Mouse (Mus musculus): Measurements from ENCODE around the gene 1700001P01Rik. TPM values are rescaled to one million over a fixed set of nuclear protein-coding genes. Genes with fewer than 3 reads are reported as not detected.
A peak's percentile ranks its signal among the peaks of the same experiment; 100 is the strongest.

The 1700001P01Rik gene
- 0.24 TPM in 1 of 2 replicates, not detected in the other for polyA plus RNA-seq (2015; fragmentation: Nextera tagmentation; extraction: Ambion mirVana)

DNA sequence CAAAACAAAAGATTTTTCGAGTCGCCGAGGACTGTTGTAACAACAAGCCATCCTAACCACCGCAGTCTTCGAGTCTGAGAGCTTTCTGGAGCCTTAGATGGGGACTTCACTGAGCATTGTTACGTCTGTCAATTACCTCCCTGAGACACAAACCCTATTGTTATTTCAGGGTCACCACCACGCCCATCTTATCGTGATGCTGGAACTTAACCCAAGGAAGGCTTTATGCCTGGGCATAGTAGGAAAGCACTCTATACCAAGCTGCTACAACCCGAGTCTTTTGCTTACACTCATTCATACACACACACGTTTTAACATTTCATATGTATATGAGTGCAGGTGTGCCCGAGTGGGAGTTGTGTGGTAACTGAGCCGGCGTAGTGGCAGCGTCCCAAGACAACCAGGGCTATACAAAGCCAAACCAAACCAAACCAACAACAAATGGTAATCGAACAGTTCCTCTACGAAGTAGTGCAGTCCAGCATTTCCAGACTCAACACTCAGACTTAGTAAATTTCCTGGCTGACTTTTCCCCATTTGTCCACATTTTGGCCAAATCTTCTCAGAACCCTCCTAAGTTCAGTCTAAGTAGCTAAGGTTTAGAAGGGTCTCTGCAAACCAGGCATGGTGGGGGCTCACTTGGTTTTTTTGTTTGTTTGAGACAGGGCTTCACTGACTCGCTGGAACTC lies at the start of gene 1700001P01Rik:
Gene 1700001P01Rik (minus strand): TSS at position 111 of the 689 bp plus-strand sequence.
- Histone ChIP-seq H3K4me3 (replicated peaks) (no peak within 1 kb of the TSS), H3K27me3 (replicated peaks) (no peaks in the 10 kb centered on the region), H3K27ac (no peak within 1 kb of the TSS), H3K4me2 (replicated peaks) (no peak within 1 kb of the TSS), H3K4me1 (replicated peaks) (peaks cover 15% of the 10 kb centered on the region), H3K9me3 (no peaks in the 10 kb centered on the region), H3K36me3 (peaks cover 34% of the 10 kb centered on the region), H3K9ac (no peak within 1 kb of the TSS)
- 51% methylated on average over 17 of the region's 17 CpGs for WGBS
- ATAC-seq = no peak

DNA sequence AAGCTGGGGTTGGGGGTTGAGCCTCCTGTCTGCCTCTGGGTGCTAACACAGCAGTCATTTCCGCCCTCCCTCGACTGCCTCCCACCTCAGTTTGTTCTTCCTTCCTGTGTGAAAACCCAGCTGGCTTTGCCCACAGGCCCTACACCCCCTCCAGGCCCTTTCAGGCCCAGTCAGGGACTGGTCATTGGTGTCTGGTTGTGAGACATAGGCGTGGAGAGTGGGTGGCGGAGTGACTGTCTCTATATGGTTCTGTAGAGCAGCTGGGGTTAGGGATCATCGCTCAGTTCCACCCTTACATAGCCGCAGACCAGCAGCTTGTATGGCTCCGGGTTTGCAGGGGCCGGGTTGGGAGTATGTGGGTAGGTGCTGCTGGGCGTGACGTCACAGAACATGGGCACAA lies 49.6 kb upstream of the 1700001P01Rik start:
- Histone ChIP-seq H3K4me2 (replicated peaks) (no peak overlapping the region), H3K9ac (0 out of 2 replicates have a peak overlapping the region, but pooled peaks have one; percentile 13), H3K4me1 (replicated peaks) (peaks cover 33% of the 10 kb centered on the region), H3K27me3 (replicated peaks) (no peaks in the 10 kb centered on the region), H3K4me3 (replicated peaks) (no peak overlapping the region), H3K36me3 (peaks cover 41% of the 10 kb centered on the region), H3K9me3 (no peaks in the 10 kb centered on the region), H3K27ac (no peak overlapping the region)
- no peak for ATAC-seq
- WGBS = 84% methylated on average over 10 of the region's 10 CpGs

DNA sequence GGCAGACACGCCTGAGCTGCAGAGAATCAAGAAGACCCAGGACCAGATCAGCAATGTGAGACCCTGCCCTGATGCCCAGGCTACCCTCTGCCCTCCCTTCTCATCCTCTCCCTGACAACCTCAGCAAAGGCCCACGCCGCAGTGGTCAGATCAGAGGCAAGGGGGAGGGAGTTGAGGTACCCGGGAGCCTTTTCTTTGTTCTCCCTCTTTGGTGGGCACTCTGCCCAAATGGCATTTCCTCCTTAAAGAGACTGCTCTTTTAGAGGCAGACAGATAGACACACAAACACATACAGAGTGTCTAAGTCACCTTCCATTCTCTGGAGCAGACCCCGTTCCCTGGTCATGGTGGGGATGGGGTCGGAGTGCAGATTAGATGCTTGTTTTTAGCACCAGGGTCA lies 49.2 kb upstream of the 1700001P01Rik start:
- H3K4me3 ChIP-seq (replicated peaks) = no peak overlapping the region
- no peak overlapping the region for H3K27ac ChIP-seq
- ATAC-seq = no peak
- peak overlapping the region; percentile 13; the same call in 1 of the 2 replicates for H3K9ac ChIP-seq
- no peaks in the 10 kb centered on the region for H3K9me3 ChIP-seq
- peaks cover 41% of the 10 kb centered on the region for H3K36me3 ChIP-seq
- H3K4me2 ChIP-seq (replicated peaks) = no peak overlapping the region
- WGBS = 74% methylated on average over 6 of the region's 6 CpGs
- H3K4me1 ChIP-seq (replicated peaks) = peaks cover 34% of the 10 kb centered on the region
- no peaks in the 10 kb centered on the region for H3K27me3 ChIP-seq (replicated peaks)

DNA sequence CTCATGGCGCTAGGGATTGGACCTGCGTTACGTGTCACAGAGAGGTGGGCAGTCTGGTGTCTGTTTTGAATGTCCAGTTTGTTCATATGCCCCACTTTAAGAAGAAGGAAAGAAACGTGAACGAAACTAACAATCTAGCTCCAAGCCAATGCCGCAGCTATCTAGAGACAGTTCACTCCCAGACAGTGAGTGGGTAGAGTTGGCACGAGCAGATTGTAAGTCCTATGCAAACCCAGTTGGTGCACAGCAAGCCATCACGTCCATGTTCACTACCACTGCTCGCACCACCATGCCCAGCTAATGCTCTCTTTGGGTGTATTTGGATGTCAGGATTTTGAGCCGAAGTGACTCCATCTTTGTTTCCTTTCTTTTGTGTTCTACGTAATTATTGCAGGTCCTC lies 48.5 kb upstream of the 1700001P01Rik start:
- 96% methylated on average over 11 of the region's 11 CpGs for WGBS
- H3K4me3 ChIP-seq (replicated peaks) = no peak overlapping the region
- H3K27me3 ChIP-seq (replicated peaks) = no peaks in the 10 kb centered on the region
- no peak overlapping the region for H3K27ac ChIP-seq
- no peak overlapping the region for H3K9ac ChIP-seq
- H3K9me3 ChIP-seq = no peaks in the 10 kb centered on the region
- no peak overlapping the region for H3K4me2 ChIP-seq (replicated peaks)
- peaks cover 36% of the 10 kb centered on the region for H3K4me1 ChIP-seq (replicated peaks)
- no peak for ATAC-seq
- peaks cover 41% of the 10 kb centered on the region for H3K36me3 ChIP-seq

DNA sequence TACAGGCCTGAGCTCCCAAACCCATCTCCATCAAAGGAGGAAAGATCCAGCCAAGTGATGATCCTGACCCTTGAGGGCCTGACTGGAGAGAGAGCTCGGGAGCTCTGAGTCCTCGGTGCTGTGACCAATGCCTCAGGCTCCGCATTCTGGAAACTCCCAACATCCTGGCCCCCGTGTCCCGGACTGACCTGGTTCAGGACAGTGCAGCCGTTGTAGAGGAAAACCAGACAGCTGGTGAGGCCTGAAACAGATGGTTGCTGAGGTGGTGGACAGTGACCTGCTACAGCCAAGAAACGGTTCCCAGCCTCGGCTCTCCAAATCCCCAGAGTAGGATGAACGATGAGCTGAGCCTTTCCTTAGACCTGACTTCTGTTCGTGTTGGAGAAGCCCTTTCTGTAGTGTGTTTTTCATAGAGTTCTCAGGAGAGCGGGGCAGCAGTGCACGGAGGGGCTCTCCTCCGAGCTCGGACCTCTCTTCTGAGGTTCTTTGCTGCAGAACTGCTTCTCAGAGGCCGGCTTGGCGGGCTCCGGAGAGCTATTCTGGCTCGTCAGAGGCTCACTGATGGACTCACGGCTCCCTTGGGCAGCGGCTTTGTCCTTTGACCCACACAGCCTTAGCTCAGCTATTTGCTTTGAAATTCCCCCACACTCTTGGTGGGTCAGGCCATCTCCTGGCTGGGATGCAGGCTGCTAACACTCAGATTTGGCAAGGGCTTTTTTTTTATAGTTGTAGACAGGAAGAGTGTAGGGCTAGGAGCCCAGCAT lies 47.3 kb upstream of the 1700001P01Rik start:
- Histone ChIP-seq H3K4me2 (replicated peaks) (no peak overlapping the region), H3K36me3 (peaks cover 41% of the 10 kb centered on the region)
- WGBS = 80% methylated on average over 20 of the region's 20 CpGs

DNA sequence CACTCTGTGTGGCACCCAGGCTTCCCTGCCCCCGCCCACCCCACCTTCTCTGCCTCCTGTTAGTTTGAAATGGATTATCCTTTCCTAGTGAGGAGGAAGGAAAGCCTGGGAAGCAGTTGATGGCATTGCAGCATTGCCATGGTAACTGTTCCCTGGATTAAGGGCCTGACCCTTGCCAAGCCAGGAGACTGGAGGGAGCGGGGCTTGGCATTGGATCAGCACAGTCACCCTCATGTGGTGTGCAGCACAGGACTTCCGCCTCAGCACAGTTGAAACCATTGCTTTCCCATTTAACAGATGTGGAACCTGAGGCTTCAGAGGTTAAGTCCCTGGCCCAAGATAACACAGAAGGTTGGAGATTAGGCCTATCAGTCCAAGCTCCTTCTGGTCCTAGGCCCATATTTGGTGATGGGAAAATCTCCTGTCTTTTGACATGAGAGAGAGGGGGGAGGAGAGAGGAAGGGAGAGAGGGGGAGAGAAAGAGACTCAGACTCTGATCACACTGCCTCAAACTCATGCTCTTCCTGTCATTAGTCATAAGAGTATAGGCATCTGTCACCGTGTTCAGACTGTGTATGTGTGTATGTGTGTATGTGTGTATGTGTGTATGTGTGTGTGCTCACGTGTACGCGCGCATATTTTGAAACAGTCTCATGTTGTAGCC lies 45.8 kb upstream of the 1700001P01Rik start:
- WGBS = 89% methylated on average over 8 of the region's 8 CpGs
- no peaks in the 10 kb centered on the region for H3K27me3 ChIP-seq (replicated peaks)
- peaks cover 29% of the 10 kb centered on the region for H3K36me3 ChIP-seq
- ATAC-seq = no peak
- H3K4me3 ChIP-seq (replicated peaks) = no peak overlapping the region
- no peak overlapping the region for H3K9ac ChIP-seq
- H3K4me2 ChIP-seq (replicated peaks) = no peak overlapping the region
- H3K27ac ChIP-seq = 0 out of 2 replicates have a peak overlapping the region, but pooled peaks have one; percentile 27
- no peaks in the 10 kb centered on the region for H3K9me3 ChIP-seq
- H3K4me1 ChIP-seq (replicated peaks) = peaks cover 58% of the 10 kb centered on the region

More for the DNA sequence above, 47.3 kb upstream of the 1700001P01Rik start:
- Histone ChIP-seq H3K9me3 (no peaks in the 10 kb centered on the region), H3K4me3 (replicated peaks) (no peak overlapping the region), H3K4me1 (replicated peaks) (peaks cover 45% of the 10 kb centered on the region), H3K9ac (no peak overlapping the region), H3K27me3 (replicated peaks) (no peaks in the 10 kb centered on the region), H3K27ac (no peak overlapping the region)
- ATAC-seq = no peak

DNA sequence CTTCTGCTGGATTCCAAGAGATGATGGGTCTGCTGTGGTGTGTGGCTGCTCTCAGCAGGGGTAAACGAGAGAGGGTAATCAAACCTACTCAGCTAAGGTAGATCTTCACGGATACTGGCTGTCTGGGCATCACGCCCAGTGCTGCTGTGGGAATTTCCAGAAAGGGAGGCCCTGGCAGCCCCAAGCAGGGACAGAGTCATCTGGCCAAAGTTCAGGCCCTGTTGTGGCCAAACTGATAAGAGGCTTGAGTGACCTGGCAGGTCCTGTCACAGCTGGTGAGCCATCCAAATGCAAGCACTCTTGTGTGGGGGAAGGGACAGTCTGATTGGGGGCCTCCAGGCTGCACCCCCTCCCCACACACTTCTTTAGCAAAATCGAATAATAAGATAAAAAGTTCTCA lies 45.1 kb upstream of the 1700001P01Rik start:
- H3K4me1 ChIP-seq (replicated peaks) = peaks cover 62% of the 10 kb centered on the region
- H3K9ac ChIP-seq = no peak overlapping the region
- H3K27ac ChIP-seq = 0 out of 2 replicates have a peak overlapping the region, but pooled peaks have one; percentile 27
- ATAC-seq = peak; percentile 48
- H3K9me3 ChIP-seq = no peaks in the 10 kb centered on the region
- no peak overlapping the region for H3K4me3 ChIP-seq (replicated peaks)
- H3K27me3 ChIP-seq (replicated peaks) = no peaks in the 10 kb centered on the region
- 38% methylated on average over 4 of the region's 4 CpGs for WGBS
- peaks cover 29% of the 10 kb centered on the region for H3K36me3 ChIP-seq
- no peak overlapping the region for H3K4me2 ChIP-seq (replicated peaks)

DNA sequence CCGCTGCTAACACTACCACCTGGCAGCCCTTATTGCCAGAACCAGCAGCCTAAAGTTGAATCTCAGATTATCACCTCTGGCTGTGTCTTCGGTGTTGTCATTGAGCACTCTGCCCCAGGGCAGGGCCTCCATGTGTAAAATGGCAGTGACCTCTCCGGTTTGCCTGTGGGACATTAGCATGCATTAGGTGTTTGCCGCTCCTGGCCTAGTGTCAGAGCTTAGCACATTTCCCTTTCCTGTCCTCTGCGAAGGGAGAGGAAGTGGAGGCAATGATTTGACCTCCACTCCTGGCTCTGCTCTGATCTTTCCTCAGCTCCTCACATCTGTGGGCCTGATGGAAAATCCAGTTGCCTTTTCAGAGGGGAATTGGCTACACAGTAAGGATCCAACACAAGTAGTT lies 44.2 kb upstream of the 1700001P01Rik start:
- Histone ChIP-seq H3K36me3 (peaks cover 30% of the 10 kb centered on the region), H3K4me1 (replicated peaks) (peaks cover 62% of the 10 kb centered on the region), H3K4me3 (replicated peaks) (no peak overlapping the region), H3K4me2 (replicated peaks) (no peak overlapping the region), H3K27me3 (replicated peaks) (no peaks in the 10 kb centered on the region), H3K9ac (no peak overlapping the region), H3K9me3 (no peaks in the 10 kb centered on the region), H3K27ac (0 out of 2 replicates have a peak overlapping the region, but pooled peaks have one; percentile 0)
- no peak for ATAC-seq
- 68% methylated on average over 5 of the region's 5 CpGs for WGBS

DNA sequence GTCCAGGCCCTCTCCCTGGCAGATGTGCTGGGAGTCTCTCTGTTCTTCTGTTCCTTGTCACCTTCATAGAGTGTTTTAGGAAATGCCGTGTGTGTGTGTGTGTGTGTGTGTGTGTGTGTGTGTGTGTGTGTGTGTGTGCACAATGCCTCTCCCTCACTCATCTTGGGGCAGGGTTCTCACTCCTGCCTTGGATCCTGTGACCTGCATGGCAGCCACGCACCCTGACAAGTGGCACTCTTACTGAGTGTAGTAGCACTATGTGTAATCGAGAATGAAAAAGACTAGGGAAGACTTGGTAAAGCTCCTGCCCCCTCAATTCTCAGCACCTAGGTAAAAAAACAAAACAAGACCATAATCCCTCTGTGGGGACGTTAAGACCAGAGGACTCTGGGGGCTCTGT lies 43.4 kb upstream of the 1700001P01Rik start:
- Histone ChIP-seq H3K27me3 (replicated peaks) (no peaks in the 10 kb centered on the region), H3K9me3 (no peaks in the 10 kb centered on the region), H3K27ac (no peak overlapping the region), H3K4me3 (replicated peaks) (no peak overlapping the region), H3K4me1 (replicated peaks) (peaks cover 61% of the 10 kb centered on the region), H3K9ac (no peak overlapping the region), H3K4me2 (replicated peaks) (no peak overlapping the region), H3K36me3 (peaks cover 26% of the 10 kb centered on the region; the same call in 1 of the 2 replicates)
- 54% methylated on average over 4 of the region's 4 CpGs for WGBS
- no peak for ATAC-seq

DNA sequence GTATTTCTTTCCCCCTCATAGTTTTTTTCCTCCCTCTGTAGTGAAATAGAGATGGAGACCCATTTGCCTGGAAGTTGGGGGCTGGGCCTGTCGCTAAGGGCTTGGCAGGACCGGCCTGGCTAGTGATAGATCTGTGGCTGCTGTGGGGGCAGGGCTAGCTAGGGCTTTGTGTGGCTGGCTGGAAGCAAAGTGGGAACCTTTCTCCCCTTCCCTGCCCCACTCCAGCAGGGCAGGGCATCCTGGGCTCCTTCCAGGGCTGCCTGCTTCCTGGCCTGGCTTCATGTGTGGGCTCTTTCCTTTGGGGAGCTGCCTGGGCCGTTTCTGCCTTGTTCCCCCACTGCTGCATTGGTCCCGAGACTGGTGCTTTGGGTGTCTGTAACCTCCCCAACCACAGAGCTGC lies 42.9 kb upstream of the 1700001P01Rik start:
- ATAC-seq = 0 out of 2 replicates have a peak, but pooled peaks have one; percentile 9
- WGBS = 8% methylated on average over 4 of the region's 4 CpGs
- H3K27me3 ChIP-seq (replicated peaks) = no peaks in the 10 kb centered on the region
- no peak overlapping the region for H3K9ac ChIP-seq
- peak overlapping the region; percentile 40; the same call in 1 of the 2 replicates for H3K27ac ChIP-seq
- peaks cover 31% of the 10 kb centered on the region; the same call in 1 of the 2 replicates for H3K36me3 ChIP-seq
- no peak overlapping the region for H3K4me3 ChIP-seq (replicated peaks)
- H3K9me3 ChIP-seq = no peaks in the 10 kb centered on the region
- peaks cover 67% of the 10 kb centered on the region for H3K4me1 ChIP-seq (replicated peaks)
- 0 out of 2 replicates have a peak overlapping the region, but pooled peaks have one; percentile 11 for H3K4me2 ChIP-seq (replicated peaks)

DNA sequence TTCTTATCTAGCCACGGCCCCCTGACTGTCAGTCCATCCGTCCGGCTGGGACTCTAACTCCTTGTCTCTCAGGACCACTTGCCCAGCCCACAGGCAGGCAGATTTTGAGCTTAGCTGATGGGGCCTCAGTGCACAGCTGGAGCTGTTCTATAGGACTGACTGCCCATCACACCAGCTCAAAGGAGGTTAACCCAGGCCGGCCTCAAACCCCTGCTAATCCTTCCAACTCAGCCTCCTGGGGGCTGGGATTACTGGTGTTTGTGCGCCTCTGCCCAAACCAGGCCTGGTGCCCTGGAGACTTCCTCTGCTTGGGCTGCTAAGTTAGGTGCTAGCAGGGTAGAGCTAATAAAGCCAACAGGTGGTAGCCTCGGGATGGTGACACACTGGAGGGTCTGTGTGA lies 42.3 kb upstream of the 1700001P01Rik start:
- Histone ChIP-seq H3K36me3 (peaks cover 32% of the 10 kb centered on the region; the same call in 1 of the 2 replicates), H3K4me3 (replicated peaks) (no peak overlapping the region), H3K9me3 (no peaks in the 10 kb centered on the region), H3K4me1 (replicated peaks) (peaks cover 70% of the 10 kb centered on the region), H3K27me3 (replicated peaks) (no peaks in the 10 kb centered on the region), H3K4me2 (replicated peaks) (no peak overlapping the region), H3K9ac (no peak overlapping the region), H3K27ac (peak overlapping the region; percentile 40; the same call in 1 of the 2 replicates)
- ATAC-seq = no peak
- WGBS = 44% methylated on average over 6 of the region's 6 CpGs

DNA sequence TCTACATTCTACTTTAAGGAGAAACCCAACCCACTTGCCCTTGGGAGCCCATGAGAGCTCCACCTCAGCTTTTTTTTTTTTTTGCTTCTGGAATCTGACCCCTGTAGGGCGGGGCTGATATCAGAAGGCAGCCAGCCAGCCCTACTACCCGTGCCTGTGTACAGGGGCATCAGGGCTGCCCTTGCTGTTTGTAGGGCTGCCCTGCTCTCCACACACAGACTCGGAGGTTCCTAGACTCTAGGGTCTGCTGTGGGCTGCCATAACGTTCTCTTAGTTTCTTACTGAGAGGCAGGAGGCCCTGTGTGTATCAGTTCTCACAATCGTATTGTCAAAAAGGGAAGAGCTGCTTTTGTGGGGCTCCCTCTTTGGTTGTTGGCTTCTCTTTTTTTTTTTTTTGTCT lies 41.7 kb upstream of the 1700001P01Rik start:
- H3K36me3 ChIP-seq = peaks cover 29% of the 10 kb centered on the region; the same call in 1 of the 2 replicates
- peaks cover 71% of the 10 kb centered on the region for H3K4me1 ChIP-seq (replicated peaks)
- WGBS = 37% methylated on average over 5 of the region's 5 CpGs
- H3K27ac ChIP-seq = peak overlapping the region; percentile 77
- H3K9me3 ChIP-seq = no peaks in the 10 kb centered on the region
- ATAC-seq = peak; percentile 64
- no peak overlapping the region for H3K4me3 ChIP-seq (replicated peaks)
- no peak overlapping the region for H3K9ac ChIP-seq
- no peak overlapping the region; the same call in 1 of the 2 replicates for H3K4me2 ChIP-seq (replicated peaks)
- no peaks in the 10 kb centered on the region for H3K27me3 ChIP-seq (replicated peaks)
